Mouse (Mus musculus) MEL (cell line): Measurements from ENCODE around the gene Akr1b8. TPM values are rescaled to one million over a fixed set of nuclear protein-coding genes. Genes with fewer than 3 reads are reported as not detected.

Experiments used
- DNase-seq: peaks from one replicate; pipeline ENCODE4 v3.0.0; 2011; ENCODE audit warnings: low read depth, low spot score
- H3K27ac ChIP-seq: 2 replicates; pipeline ENCODE4 v1.5.1; 2012; ENCODE audit warnings: low read depth, mild to moderate bottlenecking, control low read depth, low read length, moderate library complexity; ENCODE audit not compliant: control insufficient read depth
- H3K27me3 ChIP-seq, 2 experiments: fragments of 150-350 bp in 1 of 2; sonication (generic) in 1 of 2; 2 replicates each; pipeline ENCODE4 v1.6.1; 2012; ENCODE audit warnings: low read length in 2 of 2, mild to moderate bottlenecking in 2 of 2, improper control_type of control experiment in 1 of 2, moderate library complexity in 1 of 2; ENCODE audit not compliant: insufficient read depth in 2 of 2, control insufficient read depth in 1 of 2
- H3K36me3 ChIP-seq, 2 experiments: 2 replicates each; pipeline ENCODE4 v1.6.1; 2012 to 2014; ENCODE audit warnings: low read length in 2 of 2, improper control_type of control experiment in 1 of 2, inconsistent platforms in 1 of 2, mild to moderate bottlenecking in 1 of 2; ENCODE audit not compliant: insufficient read depth in 2 of 2, control insufficient read depth in 1 of 2
- H3K4me1 ChIP-seq, 2 experiments: fragments of 150-350 bp in 1 of 2; sonication (generic) in 1 of 2; 2 replicates each; pipeline ENCODE4 v1.6.1; 2012; ENCODE audit warnings: low read length in 2 of 2, improper control_type of control experiment in 1 of 2, mild to moderate bottlenecking in 1 of 2; ENCODE audit not compliant: insufficient read depth in 2 of 2, control insufficient read depth in 1 of 2
- H3K4me3 ChIP-seq, 2 experiments: fragments of 150-350 bp in 1 of 2; sonication (generic) in 1 of 2; 2 replicates each; pipeline ENCODE4 v1.5.1; 2012; ENCODE audit warnings: low read depth in 2 of 2, low read length in 2 of 2, mild to moderate bottlenecking in 2 of 2, moderate library complexity in 2 of 2, control low read depth in 1 of 2, improper control_type of control experiment in 1 of 2; ENCODE audit not compliant: control insufficient read depth in 1 of 2, insufficient read depth in 1 of 2
- H3K79me2 ChIP-seq: 2 replicates; pipeline ENCODE4 v1.6.1; 2012; ENCODE audit warnings: mild to moderate bottlenecking, low read length, moderate library complexity; ENCODE audit not compliant: control insufficient read depth, poor library complexity, insufficient read depth
- H3K9ac ChIP-seq: 2 replicates; pipeline ENCODE4 v1.6.1; 2012; ENCODE audit warnings: low read depth, mild to moderate bottlenecking, control low read depth, low read length, moderate library complexity; ENCODE audit not compliant: control insufficient read depth, poor library complexity, severe bottlenecking
- H3K9me3 ChIP-seq: fragments of 150-350 bp; sonication (generic); replicated peaks from 2 replicates; pipeline ENCODE4 v1.6.1; 2012; ENCODE audit warnings: mild to moderate bottlenecking, low read length, improper control_type of control experiment, moderate library complexity; ENCODE audit not compliant: insufficient read depth
- BHLHE40 ChIP-seq: IDR thresholded peaks from 2 replicates; pipeline ENCODE4 v1.6.1; 2012; ENCODE audit warnings: low read depth, mild to moderate bottlenecking, inconsistent platforms, low read length, improper control_type of control experiment, borderline replicate concordance
- CHD2 ChIP-seq: IDR thresholded peaks from 2 replicates; pipeline ENCODE4 v1.6.1; 2011; ENCODE audit warnings: low read length, improper control_type of control experiment
- E2F4 ChIP-seq: IDR thresholded peaks from 2 replicates; pipeline ENCODE4 v1.6.1; 2011; ENCODE audit warnings: low read depth, low read length, improper control_type of control experiment, borderline replicate concordance
- ETS1 ChIP-seq: IDR thresholded peaks from 2 replicates; pipeline ENCODE4 v1.6.1; 2012; ENCODE audit warnings: low read depth, mild to moderate bottlenecking, inconsistent platforms, low read length, improper control_type of control experiment, moderate library complexity
- GABPA ChIP-seq: IDR thresholded peaks from 2 replicates; pipeline ENCODE4 v1.6.1; 2012; ENCODE audit warnings: low read depth, mild to moderate bottlenecking, inconsistent platforms, low read length, improper control_type of control experiment, moderate library complexity
- GATA1 ChIP-seq: IDR thresholded peaks from 2 replicates; pipeline ENCODE4 v1.6.1; 2011; ENCODE audit warnings: low read depth, low read length, improper control_type of control experiment
- HCFC1 ChIP-seq: IDR thresholded peaks from 2 replicates; pipeline ENCODE4 v1.6.1; 2012; ENCODE audit warnings: low read depth, mild to moderate bottlenecking, inconsistent platforms, low read length, improper control_type of control experiment, moderate library complexity
- MAZ ChIP-seq: IDR thresholded peaks from 2 replicates; pipeline ENCODE4 v1.6.1; 2012; ENCODE audit warnings: low read depth, mild to moderate bottlenecking, inconsistent platforms, low read length, improper control_type of control experiment
- MEF2A ChIP-seq: IDR thresholded peaks from 2 replicates; pipeline ENCODE4 v1.6.1; 2014; ENCODE audit warnings: low read depth, mild to moderate bottlenecking, inconsistent platforms, low read length, improper control_type of control experiment; ENCODE audit not compliant: poor library complexity, insufficient replicate concordance, severe bottlenecking; ENCODE audit errors: extremely low read depth
- MYB ChIP-seq: IDR thresholded peaks from 2 replicates; pipeline ENCODE4 v1.6.1; 2011; ENCODE audit warnings: mild to moderate bottlenecking, low read depth, low read length, improper control_type of control experiment
- MYC ChIP-seq: IDR thresholded peaks from 2 replicates; pipeline ENCODE4 v1.6.1; 2011; ENCODE audit warnings: low read depth, mild to moderate bottlenecking, low read length, improper control_type of control experiment, moderate library complexity
- NELFE ChIP-seq: IDR thresholded peaks from 2 replicates; pipeline ENCODE4 v1.6.1; 2011; ENCODE audit warnings: low read depth, low read length, improper control_type of control experiment
- NRF1 ChIP-seq: IDR thresholded peaks from 2 replicates; pipeline ENCODE4 v1.6.1; 2014; ENCODE audit warnings: low read depth, mild to moderate bottlenecking, inconsistent platforms, low read length, improper control_type of control experiment, moderate library complexity; ENCODE audit not compliant: poor library complexity, insufficient read depth, severe bottlenecking
- POLR2A ChIP-seq, 2 experiments: IDR thresholded peaks; 2 replicates each; pipeline ENCODE4 v1.6.1; 2011 to 2012; ENCODE audit warnings: low read length in 2 of 2, mild to moderate bottlenecking in 2 of 2, control low read depth in 1 of 2, improper control_type of control experiment in 1 of 2, low read depth in 1 of 2, moderate library complexity in 1 of 2; ENCODE audit not compliant: control insufficient read depth in 1 of 2, insufficient read depth in 1 of 2, poor library complexity in 1 of 2
- POLR2AphosphoS2 ChIP-seq: IDR thresholded peaks from 2 replicates; pipeline ENCODE4 v1.6.1; 2011; ENCODE audit warnings: low read length, improper control_type of control experiment
- POLR2AphosphoS5 ChIP-seq: IDR thresholded peaks from 2 replicates; pipeline ENCODE4 v1.6.1; 2012; ENCODE audit warnings: low read depth, borderline replicate concordance, mild to moderate bottlenecking, inconsistent platforms, low read length, moderate library complexity, mixed read lengths
- RAD21 ChIP-seq: IDR thresholded peaks from 2 replicates; pipeline ENCODE4 v1.6.1; 2011; ENCODE audit warnings: mild to moderate bottlenecking, low read depth, low read length, improper control_type of control experiment
- RCOR1 ChIP-seq: IDR thresholded peaks from 2 replicates; pipeline ENCODE4 v1.6.1; 2012; ENCODE audit warnings: low read depth, mild to moderate bottlenecking, inconsistent platforms, low read length, improper control_type of control experiment
- TAL1 ChIP-seq: IDR thresholded peaks from 2 replicates; pipeline ENCODE4 v1.6.1; 2012; ENCODE audit warnings: mild to moderate bottlenecking, inconsistent platforms, low read length, moderate library complexity, mixed read lengths
- TCF12 ChIP-seq: IDR thresholded peaks from 2 replicates; pipeline ENCODE4 v1.6.1; 2014; ENCODE audit warnings: low read depth, mild to moderate bottlenecking, inconsistent platforms, low read length, improper control_type of control experiment, moderate library complexity
- UBTF ChIP-seq: IDR thresholded peaks from 2 replicates; pipeline ENCODE4 v1.6.1; 2012; ENCODE audit warnings: low read depth, mild to moderate bottlenecking, inconsistent platforms, low read length, improper control_type of control experiment, moderate library complexity, borderline replicate concordance; ENCODE audit not compliant: insufficient read depth
- USF1 ChIP-seq: IDR thresholded peaks from 2 replicates; pipeline ENCODE4 v1.6.1; 2014; ENCODE audit warnings: low read depth, mild to moderate bottlenecking, inconsistent platforms, low read length, improper control_type of control experiment, moderate library complexity
- ZNF384 ChIP-seq: IDR thresholded peaks from 2 replicates; pipeline ENCODE4 v1.6.1; 2012; ENCODE audit warnings: low read depth, mild to moderate bottlenecking, inconsistent platforms, low read length, improper control_type of control experiment
- polyA plus RNA-seq, 2 experiments: library from polyadenylated mRNA; stranded (reverse) in 1 of 2; unstranded in 1 of 2; fragments of >175 nt in 1 of 2; fragments of >200 nt in 1 of 2; gene quantifications; 2 replicates each; pipeline versions ENCODE4 v1.2.1 to v1.2.4; 2012; ENCODE audit warnings: low replicate concordance in 2 of 2, low read depth in 1 of 2; ENCODE audit not compliant: insufficient read length in 2 of 2, insufficient read depth in 1 of 2, missing spikeins in 1 of 2
- total RNA-seq: library from RNA; depleted of rRNA; stranded (reverse); fragments of 300-350 nt; gene quantifications from 2 replicates; pipeline ENCODE4 v1.2.3, GENCODE M21; 2012

Akr1b8 gene
- total and polyA plus RNA-seq, 3 experiments = not detected

DNA sequence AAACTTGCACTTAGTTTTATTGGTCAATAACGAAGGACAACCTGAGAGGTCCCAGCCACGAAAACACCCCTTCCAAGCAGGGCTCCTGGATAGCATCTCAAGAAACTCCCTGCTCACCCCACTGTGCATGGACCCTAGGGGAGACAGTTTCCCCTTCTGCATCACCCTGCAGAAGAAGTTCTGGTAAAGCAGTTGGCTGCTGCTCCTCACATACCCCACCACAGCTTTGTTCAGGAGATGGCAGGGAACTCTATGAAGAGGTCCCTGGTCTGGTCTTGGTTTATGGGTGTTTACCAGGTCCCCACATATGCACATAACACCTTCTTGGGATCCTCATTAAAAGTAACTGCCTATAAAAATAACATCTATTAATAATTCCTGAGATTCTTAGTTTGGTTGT, 11.4 kb upstream of the Akr1b8 start:
- H3K9ac ChIP-seq = no peak overlapping the region
- no peaks in the 10 kb centered on the region; a peak in 1 of 4 replicates for H3K27me3 ChIP-seq
- no peak overlapping the region for H3K27ac ChIP-seq
- H3K9me3 ChIP-seq = no peaks in the 10 kb centered on the region
- H3K4me1 ChIP-seq = no peaks in the 10 kb centered on the region
- no peaks in the 10 kb centered on the region for H3K36me3 ChIP-seq
- no peak for DNase-seq
- H3K79me2 ChIP-seq = no peaks in the 10 kb centered on the region
- H3K4me3 ChIP-seq = no peak overlapping the region
- no peak for TF ChIP-seq POLR2AphosphoS5
- TF ChIP-seq GATA1 = no peak
- TF ChIP-seq CHD2 = no peak
- no peak for TF ChIP-seq MYB
- TF ChIP-seq RCOR1 = no peak
- no peak for TF ChIP-seq POLR2AphosphoS2
- TF ChIP-seq NRF1 = no peak
- TF ChIP-seq MAZ = no peak
- TF ChIP-seq BHLHE40 = no peak
- TF ChIP-seq MYC = no peak
- TF ChIP-seq TAL1 = no peak
- TF ChIP-seq NELFE = no peak
- no peak for TF ChIP-seq GABPA
- TF ChIP-seq ZNF384 = no peak
- TF ChIP-seq TCF12 = no peak
- no peak for TF ChIP-seq POLR2A (IDR thresholded peaks at IDR 0.05; ENCODE audit: control insufficient read depth in 1 of 2, insufficient read depth in 1 of 2, low read depth in 1 of 2, low read length in 2 of 2, poor library complexity in 1 of 2)
- TF ChIP-seq MEF2A = no peak

DNA sequence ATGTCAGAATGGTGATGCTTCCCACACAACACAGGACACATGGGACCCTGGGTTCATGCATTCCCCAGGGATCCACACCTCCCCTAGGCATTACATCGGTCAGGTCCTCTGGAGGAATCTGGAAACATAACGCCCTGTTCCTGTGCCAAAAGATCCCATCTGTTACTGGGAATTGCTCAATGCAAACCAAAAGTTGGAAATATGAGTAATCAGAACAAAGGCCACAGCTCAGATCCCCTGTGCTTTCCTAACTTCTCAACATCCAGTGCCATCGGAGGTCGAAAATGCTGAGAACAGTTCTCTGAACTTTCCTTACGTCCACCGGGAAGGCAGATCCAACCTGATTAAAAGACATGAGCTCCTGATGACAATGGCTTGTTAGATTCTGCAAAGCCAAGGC, 10.5 kb upstream of the Akr1b8 start:
- Histone ChIP-seq H3K4me1 (no peaks in the 10 kb centered on the region), H3K27me3 (no peaks in the 10 kb centered on the region; a peak in 1 of 4 replicates), H3K9me3 (no peaks in the 10 kb centered on the region), H3K79me2 (no peaks in the 10 kb centered on the region), H3K27ac (no peak overlapping the region), H3K9ac (no peak overlapping the region), H3K36me3 (no peaks in the 10 kb centered on the region), H3K4me3 (no peak overlapping the region)
- TF ChIP-seq RCOR1 = no peak
- TF ChIP-seq TCF12 = no peak
- no peak for TF ChIP-seq HCFC1
- no peak for TF ChIP-seq ETS1
- no peak for TF ChIP-seq USF1
- TF ChIP-seq NELFE = no peak
- no peak for TF ChIP-seq E2F4
- TF ChIP-seq RAD21 = no peak
- TF ChIP-seq TAL1 = no peak
- no peak for TF ChIP-seq UBTF
- DNase-seq = no peak
